Mouse (Mus musculus): ENCODE measurements at regions not wholly inside any gene's neighbourhood (a gene's known extent, or its start where the extent isn't known, plus 50 kb on each side); places are given as distances from the start of the nearest gene placed in this dataset.

DNA sequence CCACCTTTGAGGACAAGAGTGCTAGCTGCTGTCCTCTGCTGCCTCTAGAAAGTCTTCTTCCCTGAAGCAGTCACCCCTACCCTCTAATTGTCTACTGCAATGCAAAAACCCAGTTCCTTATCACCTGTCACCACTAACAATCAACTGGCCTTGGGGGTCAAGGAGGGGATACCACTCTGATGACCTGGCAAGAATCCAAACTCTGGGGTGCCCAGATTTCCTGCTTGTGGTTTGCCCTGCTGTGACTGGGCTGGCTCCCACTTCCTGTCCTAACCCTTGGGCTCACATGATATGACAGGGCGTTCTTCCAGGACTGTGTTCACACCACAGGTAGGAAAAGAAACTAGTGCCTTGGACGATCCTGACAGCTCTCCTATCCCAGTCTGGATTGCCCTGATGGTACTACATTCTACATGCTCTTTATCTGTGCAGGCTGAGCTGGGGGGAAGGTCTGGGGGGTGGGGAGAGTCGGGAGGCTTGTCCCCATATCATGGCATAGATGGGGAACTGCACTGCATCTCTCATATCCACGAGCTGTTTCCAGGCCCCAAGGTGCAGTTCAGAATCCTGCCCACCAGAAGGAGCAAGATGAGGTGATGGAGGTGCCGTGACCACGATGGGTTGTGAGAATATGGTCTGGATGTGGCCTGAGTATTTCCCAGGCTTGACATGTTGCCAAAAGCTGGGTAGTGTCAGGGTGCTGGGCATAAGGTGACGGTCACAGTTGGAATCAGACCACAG is 81.0 kb downstream of the Maf start:
- no peak for DNase-seq (ENCODE audit: low spot score)

DNA sequence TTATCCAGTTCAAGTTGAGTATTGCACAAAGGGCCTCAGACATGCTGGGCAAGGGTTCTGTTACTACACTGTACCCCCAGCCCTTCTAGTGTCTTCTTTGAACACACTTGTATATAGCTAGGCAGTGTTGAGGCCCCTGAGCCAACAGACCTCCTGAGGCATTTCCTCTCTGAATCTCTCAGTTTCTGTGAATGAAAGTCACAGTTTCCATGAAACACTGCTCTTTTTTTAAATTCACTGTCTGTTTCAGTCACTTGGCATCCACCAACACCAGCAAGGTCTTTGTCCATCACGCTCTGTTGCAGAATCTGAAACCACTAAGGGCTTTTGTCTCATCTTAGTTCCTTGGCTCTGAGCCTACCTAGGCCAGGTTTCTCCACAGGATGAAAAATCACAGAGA is 82.5 kb downstream of the Maf start:
- DNase-seq (ENCODE audit: low spot score), result no peak

DNA sequence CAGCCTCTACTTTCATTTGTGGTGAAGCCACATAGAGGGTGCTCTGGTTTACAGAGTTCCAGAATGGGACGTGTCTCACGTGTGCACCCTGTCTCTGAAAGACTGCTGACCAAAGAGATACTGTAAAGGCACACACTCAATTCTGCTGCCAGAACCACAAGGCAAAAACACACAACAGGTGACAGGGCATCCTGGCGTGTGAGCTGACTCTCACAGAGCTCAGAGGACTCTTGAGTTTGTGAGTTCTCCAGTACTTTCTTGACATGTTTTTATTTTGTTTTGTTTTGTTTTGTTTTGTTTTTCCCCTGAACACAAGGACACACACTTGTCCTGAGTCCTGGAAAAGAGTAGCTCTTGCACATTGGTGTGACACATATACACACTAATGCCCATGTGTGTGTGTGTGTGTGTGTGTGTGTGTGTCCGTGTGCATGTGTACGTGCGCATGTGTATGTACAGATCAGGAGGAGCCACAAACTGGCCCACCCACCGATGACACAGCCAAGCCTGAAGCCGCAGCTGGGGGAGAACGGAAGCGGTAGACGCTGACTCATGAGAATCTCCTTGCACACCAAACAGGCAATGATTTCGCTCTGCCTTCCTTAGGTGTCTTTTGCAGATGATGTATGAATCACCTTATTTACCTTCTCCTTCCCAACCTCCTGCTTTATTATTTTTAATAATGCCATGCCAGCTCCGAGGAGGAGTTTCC is 89.4 kb downstream of the Maf start:
- DNase-seq (ENCODE audit: low spot score), result peak; percentile 14

DNA sequence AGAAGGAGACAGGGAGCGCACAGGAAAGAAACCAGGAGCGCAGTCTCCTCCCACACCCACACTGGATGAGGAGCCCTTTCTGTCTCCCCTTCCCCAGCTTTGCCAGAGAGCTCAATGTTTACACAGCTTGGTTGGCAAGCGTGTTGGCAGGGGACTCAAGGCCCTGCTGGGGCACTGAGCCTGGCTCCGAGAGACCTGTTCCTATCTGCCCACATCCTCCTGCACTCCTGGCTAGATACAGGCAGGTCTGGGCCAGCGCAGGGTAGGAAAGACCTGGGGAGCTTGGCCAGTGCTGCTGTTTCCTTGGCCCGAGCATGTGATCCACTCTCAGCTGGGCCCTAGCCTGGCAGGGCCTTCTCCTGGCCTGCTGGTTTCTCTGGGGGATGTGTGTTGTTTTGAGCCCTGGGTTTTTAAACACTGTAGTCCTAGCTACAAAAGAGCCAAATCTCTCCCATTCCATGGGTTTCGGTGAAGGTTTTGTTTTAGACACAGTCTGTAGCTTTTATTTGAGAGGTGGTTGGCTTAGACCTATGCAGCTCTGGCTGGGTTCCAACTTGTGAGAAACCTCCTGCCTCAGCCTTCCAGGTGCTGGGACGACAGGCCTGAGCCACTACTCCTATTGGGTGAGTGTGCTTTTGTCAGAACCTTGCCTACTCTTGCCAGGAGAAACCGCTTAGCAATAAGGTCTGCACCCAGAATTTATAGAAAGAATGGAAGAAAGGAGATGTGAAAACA is 90.6 kb downstream of the Maf start:
- peak; percentile 38 for DNase-seq (ENCODE audit: low spot score)

DNA sequence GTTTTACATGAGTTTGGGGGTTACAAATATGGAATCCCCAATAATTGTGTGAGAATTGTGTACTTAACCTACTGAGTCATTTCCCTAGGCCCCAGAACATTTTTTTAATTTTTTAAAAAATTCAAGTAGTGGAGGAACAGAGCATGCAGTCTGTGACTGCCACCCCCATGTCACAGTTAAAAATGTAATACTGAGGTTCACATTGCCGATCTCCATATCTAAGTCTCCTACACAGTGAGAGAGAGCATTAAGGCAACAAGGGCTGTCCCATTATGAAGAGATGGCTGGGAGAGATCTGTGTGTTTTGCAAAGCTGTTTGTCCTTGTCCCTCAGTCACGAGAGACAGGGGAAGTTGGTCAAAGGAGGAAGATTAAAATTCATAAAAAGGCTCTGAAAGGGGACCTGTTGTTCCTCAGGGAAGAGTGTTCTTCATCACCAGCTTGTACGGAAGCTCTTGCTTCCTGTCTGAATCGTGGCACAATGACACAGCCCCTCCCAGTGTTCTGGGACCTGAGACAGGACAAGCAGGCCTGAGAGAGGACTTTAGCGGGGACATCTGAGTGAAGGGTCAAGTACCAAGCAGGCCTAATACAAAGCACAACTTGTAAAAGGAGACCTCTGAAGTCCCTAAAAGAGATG is 93.5 kb downstream of the Maf start:
- peak; percentile 15 for DNase-seq (ENCODE audit: low spot score)

DNA sequence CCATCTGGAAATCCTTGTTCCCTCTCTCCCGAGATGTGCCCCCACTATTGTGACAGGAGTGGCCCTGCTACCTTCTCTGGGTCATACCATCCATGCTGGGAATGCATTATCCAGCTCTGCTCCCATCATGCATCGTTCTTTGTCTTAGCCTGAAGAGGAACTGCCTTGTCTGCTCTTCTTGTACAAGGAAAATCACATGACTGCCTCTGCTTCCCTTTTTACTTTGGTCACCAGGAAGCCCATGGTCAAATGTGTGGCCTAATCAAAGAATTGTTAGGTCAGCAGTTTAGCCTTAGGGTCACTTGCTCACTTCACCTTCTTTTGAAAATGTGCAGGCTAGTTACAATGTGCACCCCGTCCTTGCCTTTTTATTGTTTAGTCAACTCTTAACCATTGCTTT is 95.5 kb downstream of the Maf start:
- DNase-seq (ENCODE audit: low spot score), result peak; percentile 5

DNA sequence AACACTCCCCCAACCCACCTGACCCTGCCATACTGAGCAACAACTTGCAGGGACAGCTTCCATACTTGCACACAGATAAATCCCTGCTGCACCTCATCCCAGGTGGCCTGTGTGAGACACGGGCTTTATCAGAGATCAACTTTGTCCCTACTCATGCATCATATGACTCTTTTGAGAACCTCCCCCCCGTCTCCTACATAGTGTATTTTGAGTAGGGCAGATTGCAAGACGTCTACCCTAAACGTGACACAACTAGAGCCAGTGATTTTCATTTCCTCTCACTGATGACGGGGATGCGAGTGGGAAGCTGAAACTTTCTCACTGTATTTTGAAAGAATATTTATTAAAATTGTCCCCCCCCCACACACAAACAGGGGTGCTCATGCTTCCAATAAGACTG is 107.8 kb downstream of the Maf start:
- DNase-seq (ENCODE audit: low spot score), result no peak

DNA sequence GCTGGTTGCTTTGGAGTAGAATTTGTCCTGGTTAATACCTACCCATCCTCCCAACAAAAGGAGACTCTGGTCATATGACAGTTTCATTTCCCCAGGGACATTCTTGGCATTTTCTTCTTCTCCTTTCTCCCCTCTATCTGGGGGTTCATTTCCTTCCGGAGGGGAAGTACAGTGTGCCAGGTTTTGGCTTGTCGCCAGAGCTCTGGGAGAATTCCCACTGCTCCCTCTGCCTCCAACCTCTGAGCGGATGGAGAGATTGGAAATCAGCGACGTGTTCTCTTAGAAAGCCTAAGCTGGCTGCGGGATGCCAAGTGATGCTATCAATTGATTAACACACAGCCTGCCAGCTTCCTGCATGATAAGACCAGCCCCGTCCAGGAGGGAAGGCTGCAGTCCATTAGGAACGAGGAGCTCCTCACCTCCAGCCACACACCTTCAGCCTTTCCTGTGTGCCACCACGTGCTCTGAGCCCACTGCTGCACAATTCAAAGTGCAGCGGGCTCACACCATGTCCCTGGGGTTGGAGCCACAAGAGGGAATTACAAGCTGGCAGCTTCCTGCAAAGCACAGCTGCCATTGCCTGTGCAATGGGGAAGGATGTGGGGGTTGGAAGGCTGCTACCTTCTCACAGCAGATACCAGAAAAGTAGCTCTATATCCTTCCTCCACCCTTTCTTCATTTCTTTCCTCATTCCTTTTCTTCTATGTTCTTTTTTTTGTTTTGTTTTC is 110.2 kb downstream of the Maf start:
- peak; percentile 37 for DNase-seq (ENCODE audit: low spot score)

DNA sequence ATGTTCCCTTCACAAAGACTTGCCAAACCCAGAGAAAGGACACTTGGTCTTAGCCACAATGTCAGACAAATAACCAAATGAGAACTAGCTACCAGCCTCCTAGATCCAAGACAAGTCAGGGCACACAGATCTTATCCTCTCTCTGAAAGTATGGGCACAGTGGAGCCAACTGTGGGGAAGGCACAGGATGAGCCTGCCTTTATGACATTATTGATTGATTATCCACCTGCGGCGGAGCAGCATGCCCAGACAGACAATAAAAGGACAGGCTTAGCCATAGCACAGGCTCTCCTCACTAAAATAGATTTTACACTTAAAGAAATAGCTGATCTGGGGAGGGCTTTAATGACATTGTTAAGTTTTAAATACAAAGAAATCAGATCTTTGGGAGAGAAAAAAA is 117.9 kb downstream of the Maf start:
- DNase-seq (ENCODE audit: low spot score), result no peak

DNA sequence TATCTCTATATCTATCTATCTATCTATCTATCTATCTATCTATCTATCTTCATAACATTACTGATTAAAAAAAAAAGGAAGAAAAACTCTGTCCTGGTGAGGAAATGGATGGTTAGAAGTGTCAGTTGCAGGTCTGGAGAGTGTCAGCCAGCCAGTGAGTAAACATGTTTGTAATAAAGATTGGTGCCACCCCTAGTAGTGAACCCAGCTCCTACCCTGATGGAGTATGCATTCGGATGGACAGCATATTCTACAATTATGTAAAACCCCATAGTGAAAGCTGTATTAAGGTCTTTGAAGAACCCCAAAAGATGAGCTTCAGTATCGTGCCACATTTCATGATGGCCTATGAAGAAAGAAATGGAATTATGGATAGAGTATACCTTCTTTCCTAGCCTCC is 118.5 kb downstream of the Maf start:
- DNase-seq (ENCODE audit: low spot score), result no peak

DNA sequence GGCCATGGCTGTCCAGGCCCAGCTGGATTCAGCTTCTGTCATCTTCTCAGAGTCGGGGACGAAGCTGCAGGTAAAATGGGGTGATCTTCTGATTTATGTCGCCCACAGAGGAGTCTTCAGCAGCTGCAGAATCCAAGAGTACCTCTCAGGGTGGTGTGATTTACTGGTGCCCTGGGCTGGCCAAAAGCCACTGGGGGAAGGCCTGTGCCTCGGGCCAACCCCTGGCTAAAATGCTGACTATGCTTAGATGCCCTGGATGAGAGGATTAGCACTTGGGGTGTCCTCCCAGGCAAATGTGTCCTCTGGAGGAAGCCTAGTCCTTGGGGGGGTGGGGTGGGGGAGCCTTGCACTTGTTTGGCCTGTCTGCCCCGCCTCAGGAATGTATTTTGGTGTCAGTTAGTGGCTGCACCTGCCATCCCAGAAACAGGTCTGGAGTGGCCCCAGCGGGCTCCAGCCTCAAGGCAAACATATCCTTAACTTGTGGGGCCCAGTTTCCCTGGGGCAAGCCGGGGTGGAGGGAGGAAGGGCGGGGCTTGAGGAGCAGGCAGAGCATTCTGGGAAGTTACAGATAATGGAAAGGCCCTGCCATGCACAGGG is 123.2 kb downstream of the Maf start:
- DNase-seq (ENCODE audit: low spot score), result peak; percentile 73

DNA sequence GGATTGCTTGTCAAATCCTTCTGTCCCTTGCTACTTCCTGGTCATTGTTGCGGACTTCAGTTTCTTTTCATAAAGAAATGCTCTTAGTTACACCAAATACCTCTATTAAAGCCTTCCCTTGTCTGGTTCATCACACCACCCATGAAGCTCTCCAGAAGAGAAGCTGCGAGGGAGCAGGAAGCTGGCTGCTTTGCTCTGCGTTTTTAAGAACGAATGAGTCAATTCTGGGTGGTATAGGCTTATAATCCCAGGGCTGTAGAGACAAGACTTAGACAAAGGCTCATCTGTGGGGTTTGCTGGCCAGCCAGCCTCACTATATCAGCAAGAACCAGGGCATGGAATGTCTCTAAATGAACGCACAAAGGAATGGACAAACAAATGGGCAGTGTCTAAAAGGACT is 124.4 kb downstream of the Maf start:
- DNase-seq (ENCODE audit: low spot score), result no peak

DNA sequence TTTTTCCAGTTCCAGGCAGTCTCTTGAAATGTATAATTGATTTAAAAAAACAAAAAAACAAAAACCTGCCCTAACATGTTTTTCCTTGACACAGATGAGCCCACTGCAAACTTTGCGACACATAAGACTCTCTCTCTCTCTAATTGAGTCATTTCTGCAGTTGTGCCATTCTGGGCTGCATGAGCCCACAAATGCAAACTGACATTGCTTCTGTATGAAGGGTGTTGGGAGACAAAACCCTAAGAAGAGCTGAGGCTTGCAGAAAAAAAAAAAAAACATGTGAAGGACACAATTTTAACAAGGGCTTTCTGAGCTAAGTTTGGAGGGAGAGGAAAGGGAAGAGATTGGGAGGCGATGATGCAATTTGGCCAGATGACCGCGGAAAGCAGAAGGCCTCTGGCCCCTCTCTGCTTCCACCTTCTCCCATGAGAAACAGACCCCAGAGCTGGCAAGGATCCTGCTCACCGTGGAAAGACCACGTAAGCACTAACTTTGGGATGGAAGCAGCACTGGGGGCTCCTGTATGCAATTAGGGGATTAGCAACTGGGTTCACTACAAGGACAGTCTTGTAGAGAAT is 125.6 kb downstream of the Maf start:
- no peak for DNase-seq (ENCODE audit: low spot score)

DNA sequence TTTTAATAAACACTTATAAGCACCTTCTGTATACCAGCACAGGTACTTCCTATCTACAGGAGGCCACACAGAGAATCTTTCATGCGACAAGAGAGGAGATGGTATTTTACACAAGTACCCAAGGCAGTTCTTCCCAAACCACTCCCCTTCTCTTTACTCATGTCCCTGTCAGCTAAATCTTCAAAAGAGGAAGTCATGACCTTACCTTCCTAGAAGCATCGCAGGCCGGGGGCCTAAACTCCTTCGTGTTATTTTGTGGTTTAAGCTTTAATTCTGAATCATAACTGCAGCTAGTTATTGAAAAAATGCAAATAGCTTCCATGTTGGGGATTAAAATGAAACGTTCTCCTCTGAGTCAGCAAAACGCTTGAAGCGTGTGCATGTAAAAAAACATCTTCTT is 139.2 kb downstream of the Maf start:
- no peak for DNase-seq (ENCODE audit: low spot score)

DNA sequence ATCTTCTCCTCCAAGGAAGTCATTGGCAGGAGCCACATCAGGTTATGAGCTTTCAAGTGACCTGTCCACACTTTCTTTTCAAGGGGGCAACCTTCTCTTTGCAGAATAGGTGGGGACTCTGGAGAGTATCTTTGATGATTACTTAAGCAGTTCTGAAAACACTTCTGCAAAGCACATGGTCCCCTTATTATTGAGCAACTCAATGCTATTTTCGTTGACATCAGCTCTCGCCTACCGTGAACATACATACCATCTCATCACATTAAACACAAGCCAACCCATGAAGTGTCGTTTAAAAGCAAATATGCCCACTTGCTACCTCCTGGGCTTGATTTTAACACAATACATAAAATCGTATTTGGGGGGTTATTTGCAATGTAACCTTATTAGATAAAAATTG is 141.8 kb downstream of the Maf start:
- no peak for DNase-seq (ENCODE audit: low spot score)

DNA sequence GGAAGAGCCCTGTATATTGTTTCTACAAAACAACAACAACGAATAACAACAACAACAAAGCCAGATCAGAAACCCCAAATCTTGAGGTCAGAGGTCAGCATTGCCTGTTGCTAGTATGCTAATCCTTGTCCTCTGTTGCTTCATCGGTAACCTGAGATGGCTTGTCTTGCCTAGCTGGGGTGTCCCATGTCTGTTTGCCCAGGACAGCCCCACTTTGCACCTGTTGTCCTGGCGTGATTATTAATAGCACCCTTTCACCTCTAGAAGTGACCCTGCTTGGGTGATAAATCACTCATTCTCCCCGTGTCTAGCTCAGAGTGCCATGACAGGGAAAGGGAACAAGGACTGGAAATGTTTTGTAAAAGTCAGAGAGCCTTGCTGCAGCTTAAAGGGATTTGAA is 145.2 kb downstream of the Maf start:
- peak; percentile 86 for DNase-seq (ENCODE audit: low spot score)

DNA sequence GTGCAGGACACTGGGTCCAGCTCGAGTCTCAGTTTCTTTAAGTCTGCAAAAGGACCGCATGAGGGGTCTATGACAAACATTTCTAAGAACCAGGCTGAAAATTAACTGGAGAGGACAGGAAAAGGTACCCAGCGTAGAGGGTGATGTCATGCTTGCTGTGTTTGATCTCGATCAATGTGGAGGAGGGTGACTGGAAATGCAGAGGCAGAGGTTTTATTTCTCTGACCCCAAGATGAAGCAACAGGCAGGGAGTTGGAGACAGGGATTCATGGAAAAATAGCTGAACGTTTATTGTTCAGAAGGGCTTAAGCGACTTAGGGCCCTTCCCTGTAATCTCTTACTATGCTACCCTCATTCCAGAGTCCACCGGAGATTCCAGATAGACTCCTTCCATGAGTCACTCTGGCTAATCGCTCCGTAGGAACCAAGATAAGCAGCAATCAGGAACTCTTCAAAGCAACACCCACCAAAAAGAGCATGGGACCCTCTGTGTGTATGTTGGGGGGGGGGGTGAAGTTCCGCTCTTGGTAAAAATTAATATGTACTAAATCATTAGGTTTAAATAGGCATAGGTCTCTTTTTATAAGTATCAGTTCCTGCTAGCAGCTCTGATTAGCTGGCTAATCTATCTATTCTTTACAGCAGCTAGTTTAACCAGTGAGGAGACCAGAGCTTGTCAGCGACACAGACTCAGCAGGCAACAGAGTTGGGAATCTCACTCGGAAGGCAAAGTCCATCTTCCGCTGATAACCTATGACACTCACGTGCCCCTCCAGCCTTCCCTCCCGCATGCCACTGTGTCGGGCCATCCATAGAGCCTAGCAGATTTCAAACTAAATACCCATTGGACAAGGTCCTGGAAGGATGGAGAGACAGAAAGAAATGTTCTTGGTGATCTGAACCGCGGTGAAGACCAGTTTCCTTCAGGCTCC is 146.3 kb downstream of the Maf start:
- DNase-seq (ENCODE audit: low spot score), result no peak

DNA sequence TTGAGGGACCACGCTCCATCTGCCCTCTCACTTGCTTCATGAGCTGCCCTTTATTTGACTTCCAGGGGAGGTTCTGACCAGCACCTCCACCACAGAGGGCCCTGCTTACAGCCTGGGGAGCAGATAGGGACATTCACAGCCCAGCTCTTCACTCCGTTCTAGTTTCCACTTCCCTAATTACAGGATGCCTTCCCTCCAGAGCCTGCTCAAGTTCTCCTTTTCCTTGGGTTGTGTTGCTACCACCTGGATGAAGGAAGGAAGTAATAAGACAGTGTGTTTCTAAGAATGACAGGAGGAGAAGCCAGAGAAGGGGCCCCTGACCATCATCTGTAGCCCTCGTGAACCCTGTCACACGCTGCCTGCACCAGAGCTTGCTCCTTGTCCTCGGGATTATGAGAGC is 152.1 kb downstream of the Maf start:
- DNase-seq (ENCODE audit: low spot score), result no peak

DNA sequence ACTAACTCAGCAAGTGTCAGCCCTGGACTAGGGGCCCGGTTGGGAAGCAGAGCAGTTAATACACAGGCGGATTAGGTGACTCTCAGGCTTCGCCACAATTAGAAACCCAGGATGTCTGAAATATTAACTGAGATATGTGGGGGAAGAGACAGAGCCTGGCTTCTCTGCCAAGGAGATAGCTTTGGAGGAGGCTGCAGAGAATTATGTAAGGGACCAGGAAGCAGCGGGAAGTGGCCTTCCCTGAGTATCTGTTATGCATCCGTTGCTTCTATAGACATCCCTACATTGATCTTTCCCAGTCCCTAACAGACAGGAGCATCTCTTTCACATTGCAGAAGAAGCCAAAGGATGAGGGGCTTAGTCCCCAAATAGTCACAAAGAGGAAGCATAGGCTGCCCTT is 153.4 kb downstream of the Maf start:
- peak; percentile 20 for DNase-seq (ENCODE audit: low spot score)

DNA sequence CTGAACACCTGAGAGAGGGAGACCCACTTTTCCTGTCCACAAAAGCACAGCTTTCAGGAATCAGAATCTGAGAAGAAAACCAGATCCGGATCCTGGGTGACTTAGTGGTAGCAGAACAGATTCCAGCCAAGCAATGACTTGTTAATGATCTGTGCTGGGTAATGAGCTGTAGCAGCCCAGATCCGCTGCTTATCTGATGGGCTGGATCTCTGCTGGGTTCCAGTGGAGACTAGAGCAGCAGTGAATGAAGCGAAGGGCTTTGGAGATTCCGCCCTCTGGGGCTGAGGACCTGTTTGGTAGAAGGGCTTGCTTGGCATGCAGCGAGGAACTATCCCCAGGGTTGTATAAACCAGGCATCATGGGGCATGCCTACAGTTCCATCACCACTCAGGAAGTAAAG is 156.3 kb downstream of the Maf start:
- no peak for DNase-seq (ENCODE audit: low spot score)

Measured in gastrocnemius, adult 18-20 months (tissue).